Mouse (Mus musculus): ENCODE results near the gene Dnah11.

- no peak for TF ChIP-seq POLR2A (IDR thresholded peaks at IDR 0.05; ENCODE audit: borderline replicate concordance, control insufficient read depth, low read depth, low read length)
- TF ChIP-seq CTCF (IDR thresholded peaks at IDR 0.05; ENCODE audit: control insufficient read depth, insufficient read depth, low read length): no peak
Observed at GRCm38 (mm10) chr12:117914613-117915245, 284.1 kb downstream of the Dnah11 start.
